Mouse (Mus musculus) heart, embryonic 10.5 days (tissue): ENCODE measurements around the gene Neurl1b. TPM values are rescaled to one million over a fixed set of nuclear protein-coding genes. Genes with fewer than 3 reads are reported as not detected.

Experiments
- DNase-seq: peaks from one replicate; pipeline ENCODE4 v3.0.0-alpha.2; 2017; ENCODE audit warnings: low spot score
- H3K27ac ChIP-seq: fragments of 300-500 bp; sonication (generic); 2 replicates; pipeline ENCODE4 v1.5.1; 2016; ENCODE audit warnings: mild to moderate bottlenecking
- H3K27me3 ChIP-seq: fragments of 300-500 bp; sonication (generic); 2 replicates; pipeline ENCODE4 v1.6.1; 2016; ENCODE audit warnings: mild to moderate bottlenecking; ENCODE audit not compliant: poor library complexity, insufficient read depth, severe bottlenecking
- H3K36me3 ChIP-seq: fragments of 300-500 bp; sonication (generic); 2 replicates; pipeline ENCODE4 v1.6.1; 2016; ENCODE audit warnings: mild to moderate bottlenecking, moderate library complexity
- H3K4me1 ChIP-seq: fragments of 300-500 bp; sonication (generic); 2 replicates; pipeline ENCODE4 v1.6.1; 2016; ENCODE audit warnings: mild to moderate bottlenecking
- H3K4me3 ChIP-seq: fragments of 300-500 bp; sonication (generic); 2 replicates; pipeline ENCODE4 v1.5.1; 2016; ENCODE audit warnings: mild to moderate bottlenecking, moderate library complexity
- H3K9me3 ChIP-seq: fragments of 300-500 bp; sonication (generic); 2 replicates; pipeline ENCODE4 v1.6.1; 2016; ENCODE audit warnings: mild to moderate bottlenecking, moderate library complexity
- WGBS: fragments of 180-500 bp; shearing (Covaris S2); methylation state at CpG from one replicate; pipeline ENCODE4 v1.1.7; 2016; 5-methylcytosine and 5-hydroxymethylcytosine counted together
- polyA plus RNA-seq: library from polyadenylated mRNA; unstranded; fragments of >200 nt; fragmentation: Nextera tagmentation; extraction: Ambion mirVana; gene quantifications from 2 replicates; pipeline ENCODE4 v1.2.1, GENCODE M21; 2016

Neurl1b gene
- polyA plus RNA-seq, 1 experiment from 2014 or later = 1.3 TPM

- Histone ChIP-seq H3K27me3 (peaks cover 66% of the 10 kb centered on the region), H3K27ac (peak overlapping the region; percentile 89), H3K9me3 (no peaks in the 10 kb centered on the region), H3K4me1 (peaks cover 46% of the 10 kb centered on the region), H3K4me3 (peak overlapping the region; percentile 89), H3K36me3 (peaks cover 6% of the 10 kb centered on the region; the same call in 1 of the 2 replicates)
- 7% methylated on average over 5 of the region's 5 CpGs for WGBS
- no peak for DNase-seq
Observed at GRCm38 (mm10) chr17:26414184-26414522, 476 bp upstream of the Neurl1b start.

DNA sequence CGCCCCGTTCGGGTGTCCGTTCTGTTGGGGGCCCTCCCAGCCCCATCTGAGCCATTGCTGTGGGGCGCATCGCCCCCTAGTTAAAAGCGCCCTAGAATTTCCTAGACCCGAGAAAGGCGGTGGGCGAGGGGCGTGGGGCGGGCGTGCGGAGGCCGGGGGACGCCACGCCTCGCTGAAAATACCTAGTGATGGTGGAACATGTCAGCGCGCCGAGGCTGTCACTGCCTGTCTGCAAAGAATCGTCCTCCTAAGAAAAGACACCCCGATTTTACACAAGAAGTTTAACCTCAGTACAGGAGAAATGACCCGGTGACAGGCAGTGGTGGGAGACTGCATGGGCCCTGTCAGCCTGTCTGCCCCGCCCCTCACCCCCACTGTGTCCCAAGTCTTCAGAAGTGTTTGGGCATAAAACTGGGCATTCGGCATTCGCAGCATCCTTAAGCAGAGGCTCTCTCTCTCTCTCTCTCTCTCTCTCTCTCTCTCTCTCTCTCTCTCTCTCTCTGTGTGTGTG, 781 bp downstream of the Neurl1b start:
- WGBS = 4% methylated on average over 27 of the region's 27 CpGs
- Histone ChIP-seq H3K4me3 (peak overlapping the region; percentile 89), H3K27ac (peak overlapping the region; percentile 89), H3K4me1 (peaks cover 46% of the 10 kb centered on the region), H3K36me3 (peaks cover 7% of the 10 kb centered on the region; the same call in 1 of the 2 replicates), H3K27me3 (peaks cover 66% of the 10 kb centered on the region), H3K9me3 (no peaks in the 10 kb centered on the region)
- DNase-seq = no peak

GRCm38 (mm10) chr17:26416141-26416540, 1.5 kb downstream of the Neurl1b start:
- Histone ChIP-seq H3K4me1 (peaks cover 53% of the 10 kb centered on the region), H3K27me3 (peaks cover 60% of the 10 kb centered on the region), H3K27ac (no peak overlapping the region), H3K9me3 (no peaks in the 10 kb centered on the region), H3K36me3 (peaks cover 7% of the 10 kb centered on the region; the same call in 1 of the 2 replicates), H3K4me3 (peak overlapping the region; percentile 89; the same call in 1 of the 2 replicates)
- no peak for DNase-seq
- WGBS = 60% methylated on average over 3 of the region's 3 CpGs

DNA sequence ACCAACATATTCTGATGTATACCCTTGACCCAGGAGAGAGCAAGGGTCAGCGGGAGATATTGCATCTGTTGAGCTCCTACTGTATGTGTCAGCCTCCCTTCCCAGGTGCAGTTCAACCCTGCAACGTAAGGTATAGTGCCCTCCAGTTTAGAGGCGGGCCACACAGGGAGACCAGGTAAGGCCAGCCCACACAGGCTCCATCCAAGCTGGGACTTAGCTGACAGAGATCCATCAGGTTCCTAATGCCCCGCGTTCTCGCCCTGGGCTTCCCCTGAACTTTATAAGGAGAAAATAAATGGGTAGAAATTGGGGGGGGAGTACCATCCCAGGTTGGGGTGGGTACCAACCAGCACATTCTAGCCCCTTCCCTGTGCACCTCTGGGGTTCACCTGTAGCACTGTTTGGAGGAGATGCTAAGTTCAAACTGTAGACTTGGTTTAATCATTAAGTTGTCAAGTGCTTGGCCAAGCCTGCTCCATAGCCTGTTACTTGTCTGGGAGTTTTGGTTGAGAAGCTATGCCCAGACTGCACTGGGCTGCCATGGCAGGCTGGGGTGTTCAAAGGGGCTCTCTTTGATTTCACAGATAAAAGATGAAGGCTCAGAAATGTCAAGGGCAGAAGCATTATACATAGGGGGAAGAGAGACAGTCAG, 3.3 kb downstream of the Neurl1b start:
- no peaks in the 10 kb centered on the region for H3K9me3 ChIP-seq
- peaks cover 52% of the 10 kb centered on the region for H3K27me3 ChIP-seq
- H3K27ac ChIP-seq = no peak overlapping the region
- H3K36me3 ChIP-seq = peaks cover 7% of the 10 kb centered on the region; the same call in 1 of the 2 replicates
- no peak for DNase-seq
- no peak overlapping the region for H3K4me3 ChIP-seq
- WGBS = 82% methylated on average over 6 of the region's 6 CpGs
- peaks cover 60% of the 10 kb centered on the region for H3K4me1 ChIP-seq

DNA sequence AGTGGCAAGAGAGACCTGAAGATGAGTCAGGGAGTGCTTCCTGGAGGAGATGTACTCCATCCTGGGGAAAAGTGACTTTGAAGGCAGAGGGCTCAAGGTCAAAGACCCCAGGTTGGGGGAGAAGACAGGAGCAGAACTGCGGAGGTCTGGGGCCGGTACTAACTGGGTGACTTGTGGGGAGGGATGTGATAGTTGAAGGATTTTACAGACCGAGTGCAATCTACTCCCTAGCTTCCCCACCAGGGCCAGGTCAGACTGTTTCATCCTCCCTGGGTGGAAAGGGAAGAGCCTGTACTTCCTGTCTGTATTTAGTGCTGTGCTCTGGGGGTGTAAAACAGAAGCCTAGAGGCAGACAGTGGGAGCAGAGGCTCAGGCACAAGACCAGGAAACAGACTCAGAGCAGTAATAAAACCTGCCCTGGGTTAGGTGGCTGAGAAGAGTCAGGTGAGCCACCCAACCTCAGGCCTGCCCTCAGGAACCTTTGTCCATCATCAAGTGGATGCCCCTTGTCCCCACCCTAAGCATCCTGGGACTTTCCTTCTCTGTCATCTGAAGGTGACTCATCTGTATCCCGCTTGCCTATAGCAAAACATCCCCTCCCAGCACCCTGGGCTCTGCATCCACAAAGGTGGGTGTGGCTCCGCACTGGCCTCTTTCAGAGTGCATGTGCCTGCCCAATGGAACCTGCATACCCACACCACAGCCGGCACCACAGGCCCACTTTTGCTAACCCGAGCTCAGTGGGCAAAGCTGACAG, 6.0 kb downstream of the Neurl1b start:
- peaks cover 58% of the 10 kb centered on the region for H3K4me1 ChIP-seq
- H3K4me3 ChIP-seq = no peak overlapping the region
- H3K27ac ChIP-seq = no peak overlapping the region
- H3K9me3 ChIP-seq = no peaks in the 10 kb centered on the region
- H3K27me3 ChIP-seq = peaks cover 27% of the 10 kb centered on the region
- WGBS = 78% methylated on average over 7 of the region's 7 CpGs
- peaks cover 7% of the 10 kb centered on the region; the same call in 1 of the 2 replicates for H3K36me3 ChIP-seq
- no peak for DNase-seq

GRCm38 (mm10) chr17:26421561-26421960, 6.9 kb downstream of the Neurl1b start:
- H3K4me1 ChIP-seq = peaks cover 57% of the 10 kb centered on the region
- DNase-seq = no peak
- H3K4me3 ChIP-seq = no peak overlapping the region
- 55% methylated on average over 3 of the region's 3 CpGs for WGBS
- peaks cover 23% of the 10 kb centered on the region; the same call in 1 of the 2 replicates for H3K27me3 ChIP-seq
- no peaks in the 10 kb centered on the region for H3K9me3 ChIP-seq
- H3K36me3 ChIP-seq = peaks cover 7% of the 10 kb centered on the region; the same call in 1 of the 2 replicates
- no peak overlapping the region for H3K27ac ChIP-seq

GRCm38 (mm10) chr17:26422390-26422789, 7.8 kb downstream of the Neurl1b start:
- DNase-seq = no peak
- H3K27ac ChIP-seq = peak overlapping the region; percentile 2; the same call in 1 of the 2 replicates
- no peak overlapping the region for H3K4me3 ChIP-seq
- WGBS = 77% methylated on average over 6 of the region's 6 CpGs
- H3K36me3 ChIP-seq = peaks cover 7% of the 10 kb centered on the region; the same call in 1 of the 2 replicates
- H3K9me3 ChIP-seq = no peaks in the 10 kb centered on the region
- H3K27me3 ChIP-seq = 0 out of 2 replicates have a peak, but pooled peaks cover 17% of the 10 kb centered on the region
- H3K4me1 ChIP-seq = peaks cover 58% of the 10 kb centered on the region

- H3K27me3 ChIP-seq = 0 out of 2 replicates have a peak, but pooled peaks cover 5% of the 10 kb centered on the region
- 26% methylated on average over 11 of the region's 11 CpGs for WGBS
- H3K4me3 ChIP-seq = peak overlapping the region; percentile 22; the same call in 1 of the 2 replicates
- H3K36me3 ChIP-seq = peaks cover 7% of the 10 kb centered on the region; the same call in 1 of the 2 replicates
- peaks cover 71% of the 10 kb centered on the region for H3K4me1 ChIP-seq
- H3K9me3 ChIP-seq = no peaks in the 10 kb centered on the region
- H3K27ac ChIP-seq = peak overlapping the region; percentile 60
- no peak for DNase-seq
Observed at GRCm38 (mm10) chr17:26423967-26424641, 9.5 kb downstream of the Neurl1b start.

GRCm38 (mm10) chr17:26424973-26425735, 10.5 kb downstream of the Neurl1b start:
- Histone ChIP-seq H3K4me3 (no peak overlapping the region), H3K4me1 (peaks cover 77% of the 10 kb centered on the region), H3K27me3 (peaks cover 11% of the 10 kb centered on the region; the same call in 1 of the 2 replicates), H3K36me3 (peaks cover 7% of the 10 kb centered on the region; the same call in 1 of the 2 replicates), H3K27ac (peak overlapping the region; percentile 60), H3K9me3 (no peaks in the 10 kb centered on the region)
- 47% methylated on average over 13 of the region's 13 CpGs for WGBS
- peak; percentile 85 for DNase-seq

DNA sequence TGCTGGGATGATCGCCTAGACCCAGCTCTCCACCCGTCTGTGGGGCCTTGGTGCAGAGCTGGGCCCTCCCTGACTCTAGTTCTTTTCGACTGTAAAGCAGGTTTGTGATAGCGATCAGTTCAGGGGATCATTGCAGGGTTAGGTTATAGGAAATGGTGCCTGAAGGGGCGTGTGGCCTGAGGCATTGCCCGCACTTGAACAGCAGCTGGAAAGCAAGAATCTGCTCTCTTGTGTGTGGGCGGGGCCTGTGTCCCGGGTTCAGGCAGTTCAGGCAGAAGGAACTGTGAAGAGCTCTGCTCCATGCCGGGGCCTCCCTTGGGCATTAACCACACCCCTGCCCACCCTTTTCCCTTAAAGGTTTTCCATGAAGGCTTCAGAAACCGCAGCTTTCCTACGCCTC, 18.7 kb downstream of the Neurl1b start:
- Histone ChIP-seq H3K9me3 (no peaks in the 10 kb centered on the region), H3K27ac (no peak overlapping the region), H3K4me1 (peaks cover 32% of the 10 kb centered on the region), H3K27me3 (peaks cover 74% of the 10 kb centered on the region), H3K4me3 (no peak overlapping the region), H3K36me3 (peaks cover 49% of the 10 kb centered on the region)
- DNase-seq = no peak
- WGBS = 54% methylated on average over 11 of the region's 11 CpGs

DNA sequence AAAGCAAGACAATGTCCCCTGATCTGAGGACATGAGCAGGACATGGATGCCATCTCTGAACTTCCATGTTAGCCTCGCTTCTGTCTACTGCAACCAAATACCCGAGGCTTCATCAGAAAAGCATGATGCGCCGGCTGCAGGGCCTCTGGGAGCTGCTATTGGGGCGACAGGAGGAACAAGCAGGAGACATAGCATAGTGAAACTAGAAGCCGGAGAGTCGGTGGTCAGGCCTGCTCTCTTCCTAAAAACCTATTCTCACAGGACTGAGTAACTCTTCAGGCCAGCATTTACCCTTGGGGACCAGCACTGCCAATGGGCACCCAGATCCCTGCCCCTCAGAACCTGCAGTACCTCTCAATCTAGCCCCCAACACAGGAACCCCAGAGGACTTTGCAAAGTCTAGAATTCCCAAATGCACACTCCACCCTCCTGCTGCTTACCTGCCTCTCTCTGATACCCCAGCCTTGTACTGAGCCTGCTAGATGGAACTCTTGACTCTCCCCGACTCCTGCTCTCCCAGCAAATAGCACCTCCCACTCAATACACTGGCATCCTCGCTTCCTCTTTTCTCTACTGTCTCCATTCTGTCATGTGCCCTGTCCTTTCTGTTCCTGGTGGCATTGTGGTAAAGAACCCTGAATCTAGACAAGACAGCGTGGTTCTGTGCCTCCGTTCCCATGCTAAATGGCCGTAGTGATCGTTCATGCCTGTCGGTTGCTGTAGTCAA, 22.6 kb downstream of the Neurl1b start:
- WGBS = 85% methylated on average over 14 of the region's 14 CpGs
- Histone ChIP-seq H3K4me3 (no peak overlapping the region), H3K36me3 (peaks cover 47% of the 10 kb centered on the region), H3K4me1 (peaks cover 18% of the 10 kb centered on the region), H3K27ac (no peak overlapping the region), H3K27me3 (peaks cover 75% of the 10 kb centered on the region), H3K9me3 (no peaks in the 10 kb centered on the region)
- no peak for DNase-seq
